Mouse (Mus musculus): ENCODE results near the gene Ncs1. TPM values are rescaled to one million over a fixed set of nuclear protein-coding genes. Genes with fewer than 3 reads are reported as not detected.

The Ncs1 gene
- polyA plus RNA-seq, 1 experiment, result 58.6 TPM

DNA sequence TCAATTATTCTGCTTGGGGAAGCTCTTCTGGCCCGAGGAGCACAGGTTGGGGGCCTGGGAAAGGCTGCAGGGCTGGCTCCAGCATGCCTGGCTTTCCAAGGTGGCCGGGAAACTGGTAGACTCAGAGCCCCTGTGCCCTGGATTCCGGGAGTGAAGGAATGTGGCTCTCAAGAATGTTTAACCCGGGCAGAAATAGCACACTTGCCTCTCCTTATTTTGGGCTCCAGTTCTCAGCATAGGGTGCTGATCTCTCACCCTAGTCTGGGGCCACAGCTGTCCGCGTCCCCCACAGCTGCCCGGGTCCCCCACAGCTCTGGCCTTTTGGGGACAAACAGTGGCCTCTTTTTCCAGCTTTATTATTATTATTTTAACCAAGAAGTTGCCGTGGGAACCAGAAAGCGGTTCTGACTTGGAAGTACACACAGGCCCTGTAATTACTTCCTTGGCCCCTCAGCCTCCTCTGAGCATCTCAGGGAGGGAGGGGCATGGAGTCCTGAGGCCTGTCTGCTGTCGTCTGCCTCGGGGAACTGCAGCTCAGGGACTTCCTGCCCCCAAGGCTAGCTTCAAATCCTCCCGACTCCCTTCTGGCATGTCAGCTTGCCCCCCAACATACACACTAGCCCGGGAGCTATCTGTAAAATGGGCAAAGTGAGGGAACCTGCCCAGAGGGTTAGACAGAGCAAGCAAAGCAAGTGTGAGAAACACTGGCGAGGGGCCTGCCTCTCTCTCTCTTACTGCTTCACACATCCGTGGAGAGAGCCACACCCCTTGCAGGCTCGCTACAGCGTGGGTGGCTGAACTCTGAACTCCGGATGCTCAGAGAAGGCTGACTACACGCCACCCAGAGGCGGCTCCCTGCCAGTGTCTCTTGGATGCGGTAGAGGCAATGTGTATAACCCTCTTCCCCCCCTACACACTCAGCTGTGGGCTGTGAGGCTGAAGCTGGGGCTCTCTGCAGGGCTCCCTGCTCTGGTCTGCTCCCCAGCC lies 10.6 kb downstream of the Ncs1 start:
- peak overlapping the region; percentile 44 for H3ac ChIP-seq (ENCODE audit: control insufficient read depth, insufficient read length, low read depth)
- no peaks in the 10 kb centered on the region for H3K27me3 ChIP-seq (ENCODE audit: control insufficient read depth, insufficient read depth, insufficient read length)
- H3K79me3 ChIP-seq (ENCODE audit: low read depth), result peaks cover 97% of the 10 kb centered on the region
- H3K4me3 ChIP-seq (ENCODE audit: insufficient read depth, poor library complexity, severe bottlenecking), result no peak overlapping the region
- peaks cover 100% of the 10 kb centered on the region for H3K79me2 ChIP-seq (ENCODE audit: control insufficient read depth, insufficient read depth)
- peaks cover 16% of the 10 kb centered on the region for H3K36me3 ChIP-seq (ENCODE audit: control insufficient read depth, insufficient read depth)
- TF ChIP-seq MYOD1 (IDR thresholded peaks at IDR 0.05; ENCODE audit: control insufficient read depth, insufficient read length, low read depth) (no peak), CTCF (IDR thresholded peaks at IDR 0.05; ENCODE audit: control insufficient read depth, insufficient read depth, insufficient read length) (peak; percentile 64), MAX (IDR thresholded peaks at IDR 0.05) (peak; percentile 26)

DNA sequence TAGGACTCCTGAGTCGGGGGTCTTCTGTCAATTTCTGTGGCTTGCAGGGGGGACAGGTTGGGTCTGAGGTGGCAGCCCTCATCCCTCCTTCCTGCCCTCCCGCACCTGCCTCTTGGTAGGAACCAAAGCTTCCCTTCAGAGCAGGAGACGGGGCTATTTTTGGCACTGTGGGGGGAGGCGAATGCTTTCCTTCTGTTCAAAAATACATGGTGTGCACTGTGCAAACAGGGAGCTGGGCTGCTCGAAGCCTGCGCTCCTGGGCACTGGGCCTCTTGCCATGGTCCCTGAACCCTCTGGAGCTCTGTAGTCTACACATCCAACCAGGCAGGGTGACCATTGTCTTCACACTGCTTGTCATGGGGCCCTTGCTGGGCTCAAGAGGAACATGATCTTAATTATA lies 11.5 kb downstream of the Ncs1 start:
- Histone ChIP-seq H3K79me2 (ENCODE audit: control insufficient read depth, insufficient read depth) (peaks cover 100% of the 10 kb centered on the region), H3ac (ENCODE audit: control insufficient read depth, insufficient read length, low read depth) (no peak overlapping the region), H3K36me3 (ENCODE audit: control insufficient read depth, insufficient read depth) (peaks cover 22% of the 10 kb centered on the region), H3K79me3 (ENCODE audit: low read depth) (peaks cover 96% of the 10 kb centered on the region), H3K27me3 (ENCODE audit: control insufficient read depth, insufficient read depth, insufficient read length) (no peaks in the 10 kb centered on the region), H3K4me3 (ENCODE audit: insufficient read depth, poor library complexity, severe bottlenecking) (no peak overlapping the region)
- no peak for TF ChIP-seq CEBPB (IDR thresholded peaks at IDR 0.05; ENCODE audit: low read depth)
- no peak for TF ChIP-seq CTCF (IDR thresholded peaks at IDR 0.05; ENCODE audit: control insufficient read depth, insufficient read depth, insufficient read length)
- TF ChIP-seq MYOD1 (IDR thresholded peaks at IDR 0.05; ENCODE audit: control insufficient read depth, insufficient read length, low read depth), result no peak
- no peak for TF ChIP-seq FOSL1 (IDR thresholded peaks at IDR 0.05; ENCODE audit: insufficient read depth, low read length, poor library complexity, severe bottlenecking)
- TF ChIP-seq MYOG (IDR thresholded peaks at IDR 0.05; ENCODE audit: control insufficient read depth, extremely low read depth, insufficient read length), result no peak
- no peak for TF ChIP-seq MAX (IDR thresholded peaks at IDR 0.05)
- no peak for TF ChIP-seq USF1 (IDR thresholded peaks at IDR 0.05; ENCODE audit: low read depth)

DNA sequence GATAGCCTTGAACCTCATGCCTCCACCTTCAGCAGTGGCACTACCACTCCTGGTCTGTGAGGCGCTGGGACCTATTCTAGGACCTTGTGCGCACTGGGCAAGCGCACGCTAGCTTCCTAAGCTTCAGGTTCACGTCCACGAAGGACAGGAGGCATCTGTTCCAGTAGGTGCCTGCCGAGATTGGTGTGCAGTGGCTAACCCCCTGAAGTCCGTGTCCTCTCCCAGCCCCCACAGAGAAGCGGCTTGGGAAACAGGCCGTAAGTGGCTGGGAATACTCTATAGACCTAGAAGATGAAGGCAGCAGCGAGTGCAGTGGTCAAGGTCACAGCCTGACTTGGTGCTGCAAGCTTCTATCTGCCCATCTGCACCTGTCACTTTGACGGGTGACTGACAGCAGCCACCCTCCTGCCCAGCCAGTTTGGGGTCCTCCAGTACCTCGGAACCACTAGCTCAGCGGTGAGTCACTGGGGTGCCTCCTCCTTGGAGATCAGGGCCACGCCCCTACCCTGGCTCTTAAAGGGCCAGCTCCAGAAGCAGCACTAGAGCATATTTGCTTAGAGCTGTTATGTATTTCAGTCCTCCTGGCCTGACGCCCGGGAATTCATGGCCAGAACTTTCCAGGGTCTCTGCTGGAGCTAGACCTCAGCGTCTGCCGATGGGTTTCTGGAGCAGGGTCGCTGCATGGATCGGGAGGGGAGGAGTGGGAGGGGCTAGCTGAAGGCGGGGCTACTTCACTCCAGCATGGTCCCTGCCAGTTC lies 13.2 kb downstream of the Ncs1 start:
- H3K79me3 ChIP-seq (ENCODE audit: low read depth), result peaks cover 94% of the 10 kb centered on the region
- H3K4me3 ChIP-seq (ENCODE audit: insufficient read depth, poor library complexity, severe bottlenecking), result peak overlapping the region; percentile 15
- no peaks in the 10 kb centered on the region for H3K27me3 ChIP-seq (ENCODE audit: control insufficient read depth, insufficient read depth, insufficient read length)
- H3K36me3 ChIP-seq (ENCODE audit: control insufficient read depth, insufficient read depth), result peaks cover 22% of the 10 kb centered on the region
- TF ChIP-seq CEBPB (IDR thresholded peaks at IDR 0.05; ENCODE audit: low read depth), result no peak
- no peak for TF ChIP-seq FOSL1 (IDR thresholded peaks at IDR 0.05; ENCODE audit: insufficient read depth, low read length, poor library complexity, severe bottlenecking)
- TF ChIP-seq MYOG (IDR thresholded peaks at IDR 0.05; ENCODE audit: control insufficient read depth, extremely low read depth, insufficient read length), result no peak
- TF ChIP-seq CTCF (IDR thresholded peaks at IDR 0.05; ENCODE audit: control insufficient read depth, insufficient read depth, insufficient read length), result no peak
- TF ChIP-seq MAX (IDR thresholded peaks at IDR 0.05), result no peak
- TF ChIP-seq USF1 (IDR thresholded peaks at IDR 0.05; ENCODE audit: low read depth), result no peak
- peak; percentile 73 for TF ChIP-seq MYOD1 (IDR thresholded peaks at IDR 0.05; ENCODE audit: control insufficient read depth, insufficient read length, low read depth)
- peaks cover 100% of the 10 kb centered on the region for H3K79me2 ChIP-seq (ENCODE audit: control insufficient read depth, insufficient read depth)
- peak overlapping the region; percentile 4 for H3ac ChIP-seq (ENCODE audit: control insufficient read depth, insufficient read length, low read depth)

DNA sequence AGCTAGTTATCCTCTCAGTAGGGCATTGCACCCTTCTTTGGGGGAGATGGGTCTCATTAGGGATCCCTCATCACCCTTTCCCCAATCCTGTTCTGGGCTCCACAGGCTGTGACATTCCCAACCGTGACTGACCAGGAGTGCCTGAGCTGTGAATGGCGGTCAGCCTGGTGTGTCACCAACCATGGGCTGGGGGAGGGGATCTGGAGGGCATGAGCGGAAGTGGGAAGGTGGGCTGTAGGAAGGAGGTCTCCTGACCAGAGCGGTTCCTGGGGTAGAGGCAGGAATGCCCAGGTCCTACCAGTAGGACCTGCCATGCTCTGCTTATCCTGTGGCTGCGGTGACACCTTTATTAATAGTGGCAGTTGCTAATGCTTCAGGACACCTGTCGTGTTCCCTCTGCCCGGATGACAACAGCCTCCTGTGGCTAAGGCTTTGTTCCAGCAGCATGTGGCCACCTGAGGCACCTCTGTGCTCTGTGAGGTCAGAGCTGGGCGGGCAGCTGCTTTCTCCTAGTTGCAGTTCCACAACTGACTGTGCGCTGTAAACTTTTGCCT lies 13.8 kb downstream of the Ncs1 start:
- Histone ChIP-seq H3K36me3 (ENCODE audit: control insufficient read depth, insufficient read depth) (peaks cover 22% of the 10 kb centered on the region), H3K27me3 (ENCODE audit: control insufficient read depth, insufficient read depth, insufficient read length) (no peaks in the 10 kb centered on the region), H3K79me3 (ENCODE audit: low read depth) (peaks cover 87% of the 10 kb centered on the region), H3ac (ENCODE audit: control insufficient read depth, insufficient read length, low read depth) (no peak overlapping the region), H3K79me2 (ENCODE audit: control insufficient read depth, insufficient read depth) (peaks cover 100% of the 10 kb centered on the region), H3K4me3 (ENCODE audit: insufficient read depth, poor library complexity, severe bottlenecking) (peak overlapping the region; percentile 2)
- TF ChIP-seq MAX (IDR thresholded peaks at IDR 0.05) (no peak), MYOD1 (IDR thresholded peaks at IDR 0.05; ENCODE audit: control insufficient read depth, insufficient read length, low read depth) (peak; percentile 8), MYOG (IDR thresholded peaks at IDR 0.05; ENCODE audit: control insufficient read depth, extremely low read depth, insufficient read length) (no peak), FOSL1 (IDR thresholded peaks at IDR 0.05; ENCODE audit: insufficient read depth, low read length, poor library complexity, severe bottlenecking) (no peak), CEBPB (IDR thresholded peaks at IDR 0.05; ENCODE audit: low read depth) (no peak)

- Histone ChIP-seq H3ac (ENCODE audit: control insufficient read depth, insufficient read length, low read depth) (no peak overlapping the region), H3K27me3 (ENCODE audit: control insufficient read depth, insufficient read depth, insufficient read length) (no peaks in the 10 kb centered on the region), H3K36me3 (ENCODE audit: control insufficient read depth, insufficient read depth) (peaks cover 22% of the 10 kb centered on the region), H3K79me2 (ENCODE audit: control insufficient read depth, insufficient read depth) (peaks cover 100% of the 10 kb centered on the region), H3K79me3 (ENCODE audit: low read depth) (peaks cover 76% of the 10 kb centered on the region), H3K4me3 (ENCODE audit: insufficient read depth, poor library complexity, severe bottlenecking) (no peak overlapping the region)
- TF ChIP-seq USF1 (IDR thresholded peaks at IDR 0.05; ENCODE audit: low read depth) (no peak), MYOG (IDR thresholded peaks at IDR 0.05; ENCODE audit: control insufficient read depth, extremely low read depth, insufficient read length) (no peak), MYOD1 (IDR thresholded peaks at IDR 0.05; ENCODE audit: control insufficient read depth, insufficient read length, low read depth) (no peak), MAX (IDR thresholded peaks at IDR 0.05) (no peak), CEBPB (IDR thresholded peaks at IDR 0.05; ENCODE audit: low read depth) (no peak), CTCF (IDR thresholded peaks at IDR 0.05; ENCODE audit: control insufficient read depth, insufficient read depth, insufficient read length) (no peak), FOSL1 (IDR thresholded peaks at IDR 0.05; ENCODE audit: insufficient read depth, low read length, poor library complexity, severe bottlenecking) (no peak)
Measured at GRCm38 (mm10) chr2:31260549-31260948, 14.9 kb downstream of the Ncs1 start.

All from C2C12 (cell line).